Comparison of ENCODE assay signal across 18 mouse cellular contexts in genomic region chr6:87005577-87005976, GRCm38 (mm10).
"Had no signal": no experiment of that assay in that cellular context is flagged by ENCODE, and none has a peak within 500 bp of the region (broad histone marks: within the 10 kb centered on the region; RNA-seq: fewer than 3 reads in every experiment).

No protein-coding gene starts in this region.

- H3K4me2 ChIP-seq: limb, embryonic 13.5 days; liver, embryonic 13.5 days; midbrain, embryonic 11.5 days; neural tube, embryonic 12.5 days; neural tube, embryonic 15.5 days had no signal

- H3K9me3 ChIP-seq: limb, embryonic 13.5 days; liver, embryonic 13.5 days; neural tube, embryonic 12.5 days; neural tube, embryonic 15.5 days had no signal

- H3K4me3 ChIP-seq: limb, embryonic 13.5 days; liver, embryonic 13.5 days; neural tube, embryonic 12.5 days; neural tube, embryonic 15.5 days had no signal

- DNase-seq: kidney, adult 2 months; kidney, postnatal 25 days; layer of hippocampus, postnatal 36 days; left cerebral cortex, postnatal 4 days; liver, embryonic 13.5 days; lung, adult 2 months; lung, postnatal 14 days; lung, postnatal 4 days; right cerebral cortex, adult 18-20 months; right cerebral cortex, postnatal 25 days; thymus, adult 18-20 months; thymus, postnatal 36 days had no signal

- H3K36me3 ChIP-seq: limb, embryonic 13.5 days; liver, embryonic 13.5 days; neural tube, embryonic 12.5 days; neural tube, embryonic 15.5 days had no signal

- H3K9ac ChIP-seq: limb, embryonic 13.5 days; liver, embryonic 13.5 days; neural tube, embryonic 12.5 days; neural tube, embryonic 15.5 days had no signal

- ATAC-seq: midbrain, embryonic 16.5 days had no signal

- H3K27me3 ChIP-seq: limb, embryonic 13.5 days; liver, embryonic 13.5 days; neural tube, embryonic 12.5 days; neural tube, embryonic 15.5 days had no signal

- H3K27ac ChIP-seq: kidney, postnatal 0 days; limb, embryonic 13.5 days; liver, embryonic 13.5 days; neural tube, embryonic 12.5 days; neural tube, embryonic 15.5 days had no signal
